Mouse (Mus musculus): Measurements from ENCODE around the gene Gdf7. TPM values are rescaled to one million over a fixed set of nuclear protein-coding genes. Genes with fewer than 3 reads are reported as not detected.

The Gdf7 gene
- polyA plus RNA-seq, 1 experiment: not detected

DNA sequence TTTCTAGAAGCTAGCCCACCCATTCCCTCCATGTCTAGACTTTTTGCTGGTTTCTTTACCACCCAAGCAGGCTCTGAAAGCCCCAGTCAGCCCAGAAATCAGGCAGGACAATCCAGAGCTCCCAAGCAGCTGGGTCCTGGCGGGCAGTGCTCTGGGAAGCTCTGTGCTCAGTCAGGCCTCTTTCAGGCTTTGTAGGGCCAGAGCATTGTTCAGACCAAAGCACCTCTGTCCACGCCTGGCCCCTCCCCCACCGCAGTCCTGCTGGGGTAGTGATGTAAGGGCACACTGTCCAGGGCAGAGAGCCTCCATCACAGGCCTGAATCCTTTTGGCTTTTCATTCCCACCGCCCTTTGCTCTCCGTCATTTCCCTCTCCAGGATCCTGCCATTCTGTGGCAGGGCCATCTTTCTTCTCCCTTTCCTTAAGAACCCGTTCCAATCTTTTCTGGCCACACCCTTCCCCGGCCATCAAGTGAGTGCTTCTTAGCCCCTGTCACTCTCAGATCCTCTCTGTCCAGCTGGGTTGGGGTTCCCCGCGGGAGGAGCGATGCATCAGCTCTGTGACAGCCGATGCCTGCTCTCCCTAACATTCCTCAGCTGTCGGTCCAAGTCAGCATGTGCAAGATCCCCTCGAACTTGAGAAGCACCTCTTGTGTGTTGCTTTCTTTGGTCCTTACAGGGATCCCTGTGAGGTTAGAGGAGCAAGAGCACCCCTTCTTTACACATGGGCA lies 38.0 kb upstream of the Gdf7 start:
- Histone ChIP-seq H3K9me3 (no peaks in the 10 kb centered on the region), H3K4me3 (replicated peaks) (no peak overlapping the region), H3K4me1 (peaks cover 100% of the 10 kb centered on the region), H3K36me3 (replicated peaks; ENCODE audit: low read length) (peaks cover 86% of the 10 kb centered on the region), H3K27me3 (replicated peaks) (no peaks in the 10 kb centered on the region)
- TF ChIP-seq GATA1 (IDR thresholded peaks at IDR 0.05; ENCODE audit: borderline replicate concordance, low read length) (no peak), FLI1 (IDR thresholded peaks at IDR 0.05; ENCODE audit: low read length) (no peak)

DNA sequence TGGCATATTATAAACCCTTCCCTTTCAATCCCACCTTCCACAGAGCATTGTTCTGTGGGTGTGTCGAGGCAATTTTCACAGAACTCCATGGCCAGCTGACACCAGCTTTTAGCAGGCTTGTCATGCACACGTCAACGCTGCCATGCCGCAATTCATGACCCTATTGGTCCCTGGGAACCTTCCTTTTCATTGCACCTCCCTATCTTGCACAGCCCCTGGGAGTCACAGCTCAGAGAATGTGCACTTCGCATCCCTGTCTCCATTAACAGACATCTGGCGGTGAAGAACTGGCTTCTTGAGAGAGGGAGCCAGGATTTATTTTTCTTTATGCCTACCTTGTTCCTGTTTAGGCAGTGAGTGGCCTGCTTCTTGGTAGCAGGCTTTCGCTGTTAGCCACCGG lies 37.2 kb upstream of the Gdf7 start:
- TF ChIP-seq FLI1 (IDR thresholded peaks at IDR 0.05; ENCODE audit: low read length): no peak
- TF ChIP-seq GATA1 (IDR thresholded peaks at IDR 0.05; ENCODE audit: borderline replicate concordance, low read length): no peak
- Histone ChIP-seq H3K4me1 (peaks cover 100% of the 10 kb centered on the region), H3K36me3 (replicated peaks; ENCODE audit: low read length) (peaks cover 93% of the 10 kb centered on the region), H3K27me3 (replicated peaks) (no peaks in the 10 kb centered on the region), H3K4me3 (replicated peaks) (no peak overlapping the region), H3K9me3 (no peaks in the 10 kb centered on the region)

DNA sequence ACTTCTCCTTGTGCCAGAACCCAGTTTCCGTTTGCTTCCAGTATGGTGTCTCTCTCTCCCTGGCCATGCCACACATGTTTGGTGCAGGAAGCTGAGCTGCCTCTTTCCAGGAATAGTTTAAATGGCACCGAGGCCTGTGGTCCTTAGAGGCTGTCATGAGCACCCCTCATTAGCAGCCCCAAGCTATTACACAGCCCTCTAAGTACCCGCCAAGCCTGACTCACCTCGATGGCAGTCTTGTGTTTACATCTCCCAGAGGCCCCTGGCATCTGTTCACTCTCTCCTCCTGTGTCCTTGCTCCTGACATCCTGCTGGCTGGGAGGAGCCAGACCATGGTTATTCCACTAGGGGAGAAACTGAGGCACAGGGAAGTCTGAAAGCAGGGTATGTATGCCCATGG lies 36.7 kb upstream of the Gdf7 start:
- TF ChIP-seq FLI1 (IDR thresholded peaks at IDR 0.05; ENCODE audit: low read length) (no peak), GATA1 (IDR thresholded peaks at IDR 0.05; ENCODE audit: borderline replicate concordance, low read length) (no peak)

DNA sequence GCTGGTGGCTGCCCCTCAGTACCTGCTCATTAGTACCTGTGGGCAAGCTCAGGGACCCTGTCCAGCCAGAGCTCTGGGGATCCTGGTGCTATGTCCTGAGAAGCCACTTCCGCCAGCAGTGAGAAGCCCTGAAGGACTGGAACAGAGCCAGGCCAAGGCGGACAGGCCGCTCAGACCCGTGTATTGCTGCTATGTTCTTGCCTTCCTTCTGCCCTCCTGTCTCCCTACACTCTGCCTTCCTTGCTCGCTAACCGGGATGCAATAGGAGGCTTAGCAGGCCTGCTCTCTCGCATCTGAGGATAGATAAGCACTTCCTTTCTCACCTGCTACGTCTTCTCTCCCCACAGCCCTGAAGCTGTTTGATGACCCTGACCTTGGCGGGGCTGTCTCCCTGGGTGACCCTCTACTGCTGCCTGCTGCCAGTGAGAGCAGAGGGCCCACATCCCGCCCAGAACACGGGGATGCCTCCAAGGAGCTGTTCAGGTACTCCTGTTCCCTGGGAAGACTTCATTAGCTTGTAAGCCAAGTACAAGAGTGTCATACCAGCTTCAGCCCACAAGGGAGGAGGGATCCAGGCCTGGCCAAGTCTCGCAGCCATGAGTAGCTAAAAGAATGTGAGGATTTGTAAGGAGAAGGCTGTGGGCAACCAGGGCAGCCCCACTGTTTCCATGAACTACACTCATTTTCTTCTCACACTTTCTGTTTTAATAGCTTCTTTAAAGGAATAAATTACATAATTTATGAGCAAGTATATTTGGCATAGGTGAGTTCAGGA lies 35.7 kb upstream of the Gdf7 start:
- Histone ChIP-seq H3K4me3 (replicated peaks) (no peak overlapping the region), H3K4me1 (peaks cover 100% of the 10 kb centered on the region), H3K9me3 (no peaks in the 10 kb centered on the region), H3K27me3 (replicated peaks) (no peaks in the 10 kb centered on the region), H3K36me3 (replicated peaks; ENCODE audit: low read length) (peaks cover 96% of the 10 kb centered on the region)
- no peak for TF ChIP-seq GATA1 (IDR thresholded peaks at IDR 0.05; ENCODE audit: borderline replicate concordance, low read length)
- TF ChIP-seq FLI1 (IDR thresholded peaks at IDR 0.05; ENCODE audit: low read length): no peak

More for the DNA sequence above, 36.7 kb upstream of the Gdf7 start:
- Histone ChIP-seq H3K36me3 (replicated peaks; ENCODE audit: low read length) (peaks cover 97% of the 10 kb centered on the region), H3K27me3 (replicated peaks) (no peaks in the 10 kb centered on the region), H3K4me1 (peaks cover 100% of the 10 kb centered on the region), H3K9me3 (no peaks in the 10 kb centered on the region), H3K4me3 (replicated peaks) (no peak overlapping the region)

DNA sequence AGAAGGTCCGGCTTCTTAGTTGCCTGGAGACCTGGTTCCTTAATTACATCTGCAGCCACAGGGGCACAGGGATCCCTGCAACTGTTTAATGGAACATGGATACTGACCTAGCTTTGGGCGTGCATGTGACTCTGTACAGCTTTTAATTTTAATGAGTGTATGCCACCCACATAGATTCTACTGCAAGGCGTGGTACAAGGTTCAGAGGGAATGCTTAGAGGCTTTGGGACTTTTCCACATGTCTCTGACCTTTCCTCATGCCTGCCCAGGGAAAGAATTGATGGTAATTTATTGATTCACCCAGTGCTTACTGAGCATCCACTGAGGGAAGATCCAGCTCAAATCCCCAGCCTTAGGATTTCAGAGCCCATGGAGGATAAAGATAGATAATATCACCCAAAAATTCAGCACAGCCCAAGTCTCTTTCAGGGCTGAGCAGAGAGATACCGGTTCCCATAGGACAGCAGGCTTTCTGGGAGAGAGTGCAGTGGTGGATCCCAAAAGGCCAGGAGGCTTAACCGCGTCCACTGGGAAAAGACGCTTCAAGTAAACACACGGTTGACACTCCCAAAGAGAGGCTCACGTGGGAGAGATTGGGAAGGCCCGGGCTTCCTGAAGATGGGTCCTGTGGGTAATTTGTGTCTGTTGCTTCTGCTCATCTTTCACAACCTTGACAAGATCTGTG lies 35.0 kb upstream of the Gdf7 start:
- no peak overlapping the region for H3K4me3 ChIP-seq (replicated peaks)
- peaks cover 96% of the 10 kb centered on the region for H3K36me3 ChIP-seq (replicated peaks; ENCODE audit: low read length)
- no peaks in the 10 kb centered on the region for H3K9me3 ChIP-seq
- no peaks in the 10 kb centered on the region for H3K27me3 ChIP-seq (replicated peaks)
- peaks cover 100% of the 10 kb centered on the region for H3K4me1 ChIP-seq
- TF ChIP-seq GATA1 (IDR thresholded peaks at IDR 0.05; ENCODE audit: borderline replicate concordance, low read length) (no peak), FLI1 (IDR thresholded peaks at IDR 0.05; ENCODE audit: low read length) (no peak)

DNA sequence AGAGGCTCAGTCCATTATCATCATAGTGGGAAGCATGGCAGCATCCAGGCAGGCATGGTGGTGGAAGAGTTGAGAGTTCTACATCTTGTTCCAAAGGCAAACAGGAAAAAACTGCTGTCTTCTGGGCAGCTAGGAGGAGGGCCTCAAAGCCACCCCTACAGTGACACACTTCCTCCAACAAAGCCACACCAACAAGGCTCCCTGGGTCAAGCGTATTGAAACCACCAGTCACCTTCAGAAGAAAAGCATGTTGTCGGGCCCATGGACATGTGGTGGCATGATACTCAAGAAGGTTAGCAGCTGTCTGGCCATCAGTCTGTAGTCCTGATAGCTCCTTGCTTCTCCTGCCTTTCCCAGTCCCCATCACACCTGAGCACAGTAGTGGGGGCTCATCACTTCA lies 33.7 kb upstream of the Gdf7 start:
- Histone ChIP-seq H3K4me3 (replicated peaks) (peak overlapping the region; percentile 57), H3K9me3 (no peaks in the 10 kb centered on the region), H3K4me1 (peaks cover 100% of the 10 kb centered on the region), H3K27me3 (replicated peaks) (no peaks in the 10 kb centered on the region), H3K36me3 (replicated peaks; ENCODE audit: low read length) (peaks cover 96% of the 10 kb centered on the region)
- TF ChIP-seq GATA1 (IDR thresholded peaks at IDR 0.05; ENCODE audit: borderline replicate concordance, low read length) (no peak), FLI1 (IDR thresholded peaks at IDR 0.05; ENCODE audit: low read length) (no peak)

DNA sequence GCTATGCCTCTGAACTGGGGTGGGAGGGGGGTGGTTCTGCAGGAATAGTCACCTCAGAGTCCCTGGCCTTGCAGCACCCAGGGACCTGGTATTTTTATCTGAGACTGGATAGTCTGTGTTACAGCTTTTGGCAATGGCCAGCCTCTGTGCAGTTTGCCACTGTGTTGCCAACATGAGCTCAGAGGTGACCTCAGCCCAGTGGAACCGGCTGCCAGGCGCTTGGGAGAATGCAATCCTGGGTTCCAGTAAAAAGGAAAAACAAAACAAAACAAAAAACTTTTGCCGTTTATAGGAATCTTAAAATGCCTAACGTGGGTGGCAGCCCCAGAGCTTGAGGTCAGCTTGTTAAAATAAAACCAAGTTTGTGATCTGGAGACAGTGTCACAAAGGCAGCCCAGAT lies 32.5 kb upstream of the Gdf7 start:
- no peak for TF ChIP-seq FLI1 (IDR thresholded peaks at IDR 0.05; ENCODE audit: low read length)
- TF ChIP-seq GATA1 (IDR thresholded peaks at IDR 0.05; ENCODE audit: borderline replicate concordance, low read length): no peak
- Histone ChIP-seq H3K27me3 (replicated peaks) (no peaks in the 10 kb centered on the region), H3K36me3 (replicated peaks; ENCODE audit: low read length) (peaks cover 96% of the 10 kb centered on the region), H3K4me1 (peaks cover 100% of the 10 kb centered on the region), H3K9me3 (no peaks in the 10 kb centered on the region), H3K4me3 (replicated peaks) (no peak overlapping the region)

DNA sequence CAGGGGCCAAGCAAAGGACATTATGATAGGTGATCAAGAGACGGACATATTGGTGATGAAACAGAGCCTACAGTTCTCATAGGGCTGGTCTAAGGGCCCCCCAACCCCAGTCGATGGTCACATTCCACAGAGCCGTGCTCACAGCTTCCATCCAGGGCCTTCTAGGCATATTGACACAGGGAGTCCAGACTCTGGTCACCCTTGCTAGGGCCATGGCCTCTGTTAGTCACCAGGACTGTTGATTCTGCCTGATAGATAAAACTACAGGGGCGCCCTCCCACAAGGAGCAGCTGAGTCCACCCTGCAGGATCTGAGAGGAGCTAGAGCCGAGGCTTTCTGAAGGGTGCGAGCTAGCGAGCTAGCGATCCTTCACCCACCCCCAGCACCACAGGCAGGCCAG lies 31.9 kb upstream of the Gdf7 start:
- peaks cover 98% of the 10 kb centered on the region for H3K4me1 ChIP-seq
- no peaks in the 10 kb centered on the region for H3K27me3 ChIP-seq (replicated peaks)
- H3K9me3 ChIP-seq: no peaks in the 10 kb centered on the region
- TF ChIP-seq GATA1 (IDR thresholded peaks at IDR 0.05; ENCODE audit: borderline replicate concordance, low read length) (no peak), FLI1 (IDR thresholded peaks at IDR 0.05; ENCODE audit: low read length) (no peak)
- H3K4me3 ChIP-seq (replicated peaks): no peak overlapping the region
- H3K36me3 ChIP-seq (replicated peaks; ENCODE audit: low read length): peaks cover 96% of the 10 kb centered on the region

DNA sequence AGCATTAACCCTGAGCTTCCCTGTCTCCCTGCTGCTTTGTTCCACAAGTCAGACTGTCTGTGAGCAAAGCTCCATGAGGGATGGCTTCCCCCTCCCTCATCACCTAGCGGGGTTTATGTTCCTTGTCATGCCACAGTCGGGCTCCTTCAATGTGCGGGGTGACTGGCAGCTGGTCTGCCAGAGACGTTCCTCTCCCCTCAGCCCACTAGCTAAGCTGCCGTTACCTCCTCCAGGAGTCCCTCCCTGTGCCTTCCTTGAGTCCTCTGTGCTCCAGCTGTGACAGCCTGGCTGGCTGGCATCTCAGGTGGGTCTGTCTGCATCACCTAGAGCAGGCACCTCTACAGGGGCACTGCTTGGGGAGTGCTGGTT lies 30.4 kb upstream of the Gdf7 start:
- Histone ChIP-seq H3K4me3 (replicated peaks) (no peak overlapping the region), H3K27me3 (replicated peaks) (no peaks in the 10 kb centered on the region), H3K36me3 (replicated peaks; ENCODE audit: low read length) (peaks cover 95% of the 10 kb centered on the region), H3K9me3 (no peaks in the 10 kb centered on the region), H3K4me1 (peaks cover 98% of the 10 kb centered on the region)
- TF ChIP-seq FLI1 (IDR thresholded peaks at IDR 0.05; ENCODE audit: low read length) (no peak), GATA1 (IDR thresholded peaks at IDR 0.05; ENCODE audit: borderline replicate concordance, low read length) (no peak)

All from megakaryocyte, embryonic 14.5 days (primary cell).